Mouse (Mus musculus): ENCODE results near the gene Adra2b.

- no peak for TF ChIP-seq GATA1 (IDR thresholded peaks at IDR 0.05; ENCODE audit: low read length)
- no peak for TF ChIP-seq TAL1 (IDR thresholded peaks at IDR 0.05; ENCODE audit: low read length)
Measured at GRCm38 (mm10) chr2:127322671-127323285, 40.2 kb upstream of the Adra2b start.
